Mouse (Mus musculus) adipocyte (in vitro differentiated cells): ENCODE results near the gene Lgr5.
A peak's percentile ranks its signal among the peaks of the same experiment; 100 is the strongest.

Experiments
- DNase-seq: peaks from one replicate; pipeline ENCODE4 v3.0.0-alpha.2; 2016; ENCODE audit warnings: low spot score

The Lgr5 gene

DNA sequence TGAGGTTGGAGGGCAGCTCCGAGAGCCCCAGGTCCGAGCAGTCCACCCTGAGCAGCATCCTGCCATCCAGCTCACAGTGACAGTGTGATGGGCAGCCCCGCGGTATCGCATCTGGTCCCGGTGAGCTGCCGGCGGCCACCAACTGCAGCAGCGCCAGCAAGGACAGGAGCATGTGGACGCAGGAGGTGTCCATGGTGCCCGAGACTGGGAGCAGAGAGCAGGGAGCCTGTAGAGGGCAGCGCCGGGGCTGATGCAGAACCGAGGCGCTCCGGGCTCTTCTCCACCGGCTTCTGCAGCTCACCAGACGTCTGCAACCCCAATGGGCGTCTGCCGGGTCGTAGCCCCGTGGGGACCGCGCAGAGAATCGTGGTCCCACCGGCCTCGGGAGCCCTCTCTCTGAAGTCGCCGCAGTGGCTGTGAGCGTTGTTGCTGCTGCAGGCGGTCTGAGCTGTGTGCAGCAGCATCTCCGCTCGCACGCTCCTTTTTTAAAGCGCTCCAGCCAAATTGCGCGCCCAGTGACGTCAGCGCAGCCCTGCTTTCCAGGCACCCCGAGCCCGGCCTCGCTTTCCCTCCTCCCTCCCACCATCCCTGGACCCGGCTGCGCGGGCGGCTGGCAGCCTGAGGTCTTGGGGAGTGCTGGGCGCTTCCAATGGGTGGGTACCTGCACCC, at the start of gene Lgr5:
Gene Lgr5 (minus strand): TSS at position 480 of the 669 bp plus-strand sequence.
- no peak for DNase-seq

GRCm38 (mm10) chr10:115626678-115627077, 39.1 kb upstream of the Lgr5 start:
- DNase-seq = no peak

DNA sequence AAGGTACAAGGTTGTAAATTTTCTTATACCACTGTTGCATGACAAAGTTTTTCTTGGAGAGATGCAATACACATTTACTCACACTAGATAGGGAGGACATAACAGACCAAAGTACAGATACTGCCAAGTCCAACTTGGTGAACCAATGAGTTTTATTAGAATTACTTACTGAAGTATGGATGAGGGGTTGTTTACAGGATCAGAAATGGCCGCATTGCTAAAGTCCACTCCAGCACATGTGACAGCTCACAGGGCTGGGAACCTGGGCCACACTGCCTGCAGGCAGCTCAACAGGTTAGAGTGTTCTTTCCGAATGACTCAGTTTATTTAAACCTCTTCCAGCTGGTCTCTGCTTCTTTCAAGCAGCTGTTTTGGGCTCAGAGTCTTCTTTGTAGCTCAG, 37.4 kb upstream of the Lgr5 start:
- no peak for DNase-seq

DNA sequence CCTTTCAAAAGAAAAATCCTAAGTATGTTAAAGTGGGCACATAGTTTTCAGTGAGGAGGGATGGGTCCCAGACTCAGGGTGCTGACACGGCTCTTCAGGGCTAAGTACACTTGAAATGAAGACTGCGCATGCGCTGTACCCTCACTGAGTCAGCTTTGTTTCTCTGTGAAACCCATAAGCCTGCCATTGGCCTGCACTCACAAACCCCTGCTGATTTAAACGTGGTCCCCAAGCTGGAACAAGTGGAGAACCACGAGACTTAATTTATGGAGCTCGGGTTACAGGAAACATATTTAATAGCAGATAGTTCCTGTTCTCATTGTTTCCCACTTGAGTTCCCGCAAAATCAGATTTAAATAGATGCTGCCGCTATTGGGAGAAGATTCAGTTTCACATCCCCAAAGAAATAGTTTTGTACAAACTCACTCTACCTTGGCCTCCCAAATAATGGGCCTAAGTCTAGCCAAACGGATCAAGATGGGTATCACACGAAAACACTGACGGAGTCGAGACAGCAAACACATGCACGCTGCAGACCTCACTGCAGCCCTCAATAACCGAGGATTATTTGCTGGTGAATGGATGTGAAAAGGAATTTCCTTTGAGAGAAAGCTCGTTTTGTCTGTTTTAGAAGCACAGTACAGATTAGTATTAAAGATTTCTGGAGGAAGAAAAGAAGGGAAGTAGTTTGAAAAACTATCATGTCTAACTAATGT, 36.5 kb upstream of the Lgr5 start:
- DNase-seq = no peak

GRCm38 (mm10) chr10:115623481-115623880, 35.9 kb upstream of the Lgr5 start:
- no peak for DNase-seq

- no peak for DNase-seq
Measured at GRCm38 (mm10) chr10:115618288-115618856, 30.8 kb upstream of the Lgr5 start.

- DNase-seq = peak; percentile 47
Measured at GRCm38 (mm10) chr10:115617456-115618287, 30.1 kb upstream of the Lgr5 start.

- no peak for DNase-seq
Measured at GRCm38 (mm10) chr10:115595748-115596147, 8.2 kb upstream of the Lgr5 start.

- no peak for DNase-seq
Measured at GRCm38 (mm10) chr10:115593651-115594050, 6.1 kb upstream of the Lgr5 start.

DNA sequence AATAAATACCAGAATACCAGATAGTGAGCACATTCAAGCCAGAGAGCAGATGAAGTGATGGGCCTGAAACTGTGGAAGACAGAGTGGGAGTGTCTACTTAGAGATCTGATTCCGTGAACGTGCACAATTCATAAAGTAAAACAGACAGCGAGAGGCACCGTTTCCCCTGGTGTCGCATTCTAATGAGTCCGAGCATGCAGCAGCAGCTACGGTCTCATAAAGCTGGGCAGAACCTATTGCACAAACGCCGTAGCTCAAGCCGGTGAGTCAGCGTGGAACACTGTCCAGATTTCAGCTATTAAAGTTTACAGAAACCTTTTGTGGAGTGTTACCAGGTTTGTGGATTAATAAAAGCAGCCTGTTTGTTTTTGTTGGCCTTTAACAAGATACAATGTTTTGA, 5.6 kb upstream of the Lgr5 start:
- DNase-seq = no peak

DNA sequence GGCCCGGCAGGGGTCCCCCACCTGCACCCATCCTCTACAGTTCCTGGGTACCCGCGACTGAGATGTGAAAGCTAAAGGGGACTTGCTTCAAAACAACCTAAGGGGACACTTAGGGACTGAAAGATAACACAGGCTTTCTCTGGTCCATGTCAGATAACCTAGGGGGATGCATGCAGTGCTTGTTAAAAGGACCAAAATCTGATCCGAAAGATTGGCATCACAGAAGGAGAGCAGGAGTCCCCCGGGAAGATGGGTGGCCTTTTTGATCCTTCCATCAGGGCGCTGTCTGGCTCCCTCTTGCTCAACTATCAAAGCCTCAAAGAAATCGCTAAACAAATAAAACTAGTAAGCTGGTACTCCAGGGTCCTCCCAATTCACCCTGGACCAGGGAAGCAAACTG, 399 bp upstream of the Lgr5 start:
- no peak for DNase-seq

DNA sequence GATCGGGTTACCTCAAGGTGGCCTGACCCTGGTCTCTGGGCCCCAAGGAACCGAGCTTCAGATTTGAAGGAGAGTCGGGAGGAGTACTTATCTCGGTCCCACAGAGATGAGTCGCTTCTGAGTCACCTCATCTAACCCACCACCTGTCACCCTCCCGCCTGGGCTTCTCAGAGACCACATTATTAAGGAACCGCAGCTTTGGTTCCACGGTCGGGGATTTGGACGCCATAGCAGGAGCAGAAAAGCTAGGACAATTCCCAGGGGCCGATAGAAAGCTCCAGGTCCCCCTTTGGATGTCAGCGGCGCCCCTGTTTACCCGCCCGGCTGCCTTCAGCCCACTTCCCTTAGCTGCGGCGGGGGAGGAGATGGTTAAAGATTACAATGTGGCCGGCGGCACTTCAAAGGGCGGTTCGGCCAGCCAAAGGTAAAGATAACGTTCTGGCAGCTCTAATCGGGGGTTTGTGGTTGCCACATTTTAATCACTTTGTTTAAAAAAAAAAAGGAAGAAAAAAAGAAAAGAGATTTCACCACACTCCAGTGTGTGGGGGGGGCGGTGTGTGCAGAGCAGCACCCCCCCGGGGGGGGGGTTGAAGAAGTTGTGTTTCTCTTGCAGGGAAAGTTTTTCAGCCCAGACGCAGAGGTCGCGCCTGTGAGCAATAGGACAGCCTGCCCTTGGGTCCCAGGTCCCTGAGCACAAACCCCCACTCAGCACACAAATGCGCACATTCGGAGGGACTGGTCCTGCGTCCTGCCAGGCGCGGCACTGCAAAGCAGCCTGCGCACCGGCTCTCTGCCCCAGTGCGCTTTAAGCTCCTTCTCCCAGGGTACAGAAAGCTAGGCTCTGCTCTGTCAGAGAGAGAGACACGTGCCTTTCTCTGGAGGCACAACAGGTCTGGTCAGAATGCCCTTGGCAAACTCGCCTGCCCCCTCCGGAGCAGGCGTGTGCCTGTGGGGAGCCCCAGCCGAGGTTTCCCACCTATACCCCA, 1.0 kb downstream of the Lgr5 start:
- DNase-seq = no peak

- DNase-seq = no peak
Measured at GRCm38 (mm10) chr10:115585491-115586245, 1.9 kb downstream of the Lgr5 start.

GRCm38 (mm10) chr10:115584656-115585055, 2.9 kb downstream of the Lgr5 start:
- no peak for DNase-seq

DNA sequence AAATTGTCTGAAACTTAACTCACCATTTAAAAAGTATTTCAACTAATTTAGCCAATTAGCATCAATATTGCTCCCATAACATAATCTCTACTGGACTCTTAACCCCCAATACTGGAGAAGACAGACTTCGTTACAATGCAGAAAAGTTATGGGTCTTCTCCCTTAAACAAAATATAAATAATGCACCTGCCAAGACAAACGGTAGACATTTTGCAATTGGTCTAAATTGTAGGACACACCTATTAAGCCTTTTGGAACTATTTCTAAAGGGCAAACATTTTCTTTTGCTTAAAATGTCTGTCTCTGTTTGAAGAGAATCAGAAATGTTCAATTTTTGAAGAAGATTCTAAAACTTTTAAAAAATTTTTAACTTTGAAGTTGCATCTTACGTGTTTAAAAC, 4.5 kb downstream of the Lgr5 start:
- DNase-seq = no peak

- no peak for DNase-seq
Measured at GRCm38 (mm10) chr10:115581971-115582370, 5.6 kb downstream of the Lgr5 start.

DNA sequence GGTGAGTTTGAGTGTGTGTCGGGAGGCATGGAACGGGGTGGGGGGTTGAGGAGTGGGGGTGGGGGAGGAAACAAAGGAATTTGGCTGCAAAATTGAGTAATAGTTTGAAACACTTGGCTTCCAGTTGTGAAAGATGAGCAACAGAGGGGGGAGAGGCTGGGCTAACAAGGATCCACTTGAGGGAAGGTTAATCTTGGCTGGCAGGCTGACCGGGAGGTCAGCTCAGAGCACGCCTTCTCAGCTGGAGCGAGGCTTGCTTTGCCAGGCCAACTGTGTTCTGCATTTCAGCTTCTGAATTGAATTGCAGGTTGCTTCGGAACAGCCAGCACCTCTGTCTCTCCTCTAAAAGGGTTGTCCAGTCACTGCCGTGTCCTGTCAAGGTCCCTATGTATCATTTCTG, 8.1 kb downstream of the Lgr5 start:
- DNase-seq = no peak

GRCm38 (mm10) chr10:115579076-115579475, 8.5 kb downstream of the Lgr5 start:
- DNase-seq = no peak

DNA sequence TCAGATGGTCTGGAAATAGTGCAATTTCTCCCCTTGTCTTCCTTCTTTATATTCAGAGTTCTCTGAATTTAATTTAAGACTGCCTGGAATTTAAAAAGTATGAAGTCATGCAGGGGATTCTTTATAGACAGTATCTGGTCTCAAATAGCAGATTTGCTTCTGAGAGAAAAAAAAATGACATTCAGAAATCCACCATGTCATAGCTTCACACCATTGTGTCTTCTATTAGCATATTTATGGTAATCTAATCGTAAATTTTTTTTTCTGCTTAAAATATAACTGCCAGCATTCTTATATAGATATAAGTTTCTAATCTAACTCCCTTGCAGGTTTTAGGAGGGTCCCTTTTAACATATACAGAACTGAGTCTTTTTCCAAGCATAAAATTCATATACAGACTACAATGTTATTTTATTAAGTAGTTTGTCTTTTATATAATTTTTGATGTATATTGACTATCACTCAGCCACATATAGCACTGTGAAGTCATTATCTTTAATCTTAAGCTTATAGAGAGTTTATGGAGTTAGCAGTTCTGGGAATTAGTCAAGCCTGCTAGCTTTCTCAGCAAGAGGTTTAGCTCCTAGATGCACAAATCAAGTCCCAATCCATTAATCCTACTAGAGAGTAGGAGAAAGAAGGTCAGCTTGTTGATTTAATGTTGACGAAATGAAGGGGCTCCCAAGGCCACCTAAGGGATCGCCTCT, 15.7 kb downstream of the Lgr5 start:
- DNase-seq = no peak

DNA sequence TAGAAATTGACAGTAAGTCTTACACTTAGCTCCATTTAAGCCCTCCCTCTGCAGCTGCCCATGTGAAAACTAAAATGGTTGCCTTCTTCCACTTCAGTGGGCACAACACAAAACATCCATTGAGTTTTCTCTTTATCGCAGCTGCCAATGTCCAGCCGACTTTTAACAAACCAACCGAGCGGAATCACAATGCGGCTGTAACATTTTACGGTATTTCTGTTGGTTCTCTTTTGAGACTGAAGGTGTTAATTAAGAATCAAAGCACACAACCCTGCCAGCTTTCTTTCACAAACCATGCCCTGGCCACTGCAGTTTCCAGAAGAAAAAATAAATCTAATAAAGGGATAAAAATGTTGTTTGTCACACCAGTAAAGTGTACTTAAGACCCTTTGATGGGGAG, 16.3 kb downstream of the Lgr5 start:
- DNase-seq = no peak
